Mouse (Mus musculus) c-Kit-positive CD71-positive TER-119-positive erythroid progenitor cells, embryonic 14.5 days (primary cell): ENCODE measurements at regions not wholly inside any gene's neighbourhood (a gene's known extent, or its start where the extent isn't known, plus 50 kb on each side); places are given as distances from the start of the nearest gene placed in this dataset.
A peak's percentile ranks its signal among the peaks of the same experiment; 100 is the strongest.

Experiments used
- DNase-seq: peaks from one replicate; pipeline ENCODE4 v3.0.0-alpha.2; 2013; ENCODE audit warnings: low spot score

DNA sequence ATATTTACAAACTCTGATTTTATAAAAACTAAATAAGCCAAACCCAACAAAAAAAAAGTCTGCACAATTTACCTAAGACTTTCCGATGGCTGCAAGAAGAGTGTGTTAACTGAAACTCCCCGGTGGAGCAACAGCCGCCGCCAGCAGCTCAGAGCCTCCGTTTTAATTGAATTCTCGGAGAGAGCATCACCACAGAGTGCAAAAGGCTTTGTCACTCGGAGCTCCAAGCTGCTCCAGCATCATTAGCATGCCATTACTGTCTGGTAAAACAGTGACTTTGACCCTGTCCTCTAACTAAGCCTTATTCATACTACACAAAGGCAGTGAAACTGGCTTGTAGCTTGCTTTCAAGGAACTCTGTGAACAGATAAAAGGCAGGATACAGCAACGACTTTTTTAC lies 176.5 kb downstream of the Efnb2 start:
- no peak for DNase-seq

DNA sequence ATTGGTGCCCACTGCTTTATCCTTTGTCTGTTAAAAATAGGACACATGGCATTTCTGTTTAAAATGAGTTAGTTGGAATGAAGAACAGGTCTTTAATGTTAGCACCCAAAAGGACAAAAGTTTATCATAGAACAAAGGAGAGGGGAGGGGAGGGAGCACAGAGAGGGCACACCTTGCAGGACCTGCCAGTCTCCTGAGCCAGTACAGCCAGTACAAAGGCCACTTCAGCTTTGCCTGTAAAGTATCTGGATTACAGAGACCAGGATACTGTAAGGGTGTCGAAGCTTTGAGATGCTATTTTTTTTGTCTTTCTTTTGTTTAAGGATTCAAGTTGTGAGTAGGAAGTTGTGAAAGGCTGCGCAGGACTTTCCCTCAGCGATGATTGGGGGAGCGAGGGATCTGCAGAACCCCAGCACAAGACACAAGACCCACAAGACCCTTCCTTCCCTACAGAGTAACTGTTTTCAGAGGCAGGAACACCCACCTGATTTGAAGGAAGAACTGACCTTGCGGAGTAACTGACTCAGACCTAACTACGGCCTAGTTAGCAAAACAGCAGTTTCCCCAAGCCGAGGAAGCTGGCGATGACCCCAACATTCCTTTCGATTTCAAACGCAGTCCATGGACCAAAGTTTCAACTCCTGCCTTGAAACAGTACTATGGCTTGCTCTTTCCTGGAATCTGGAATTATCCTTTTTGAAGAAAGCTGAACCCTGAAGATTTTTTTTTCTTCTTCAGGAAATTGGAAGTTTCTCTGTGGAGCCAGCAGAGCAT lies 178.1 kb downstream of the Efnb2 start:
- no peak for DNase-seq

DNA sequence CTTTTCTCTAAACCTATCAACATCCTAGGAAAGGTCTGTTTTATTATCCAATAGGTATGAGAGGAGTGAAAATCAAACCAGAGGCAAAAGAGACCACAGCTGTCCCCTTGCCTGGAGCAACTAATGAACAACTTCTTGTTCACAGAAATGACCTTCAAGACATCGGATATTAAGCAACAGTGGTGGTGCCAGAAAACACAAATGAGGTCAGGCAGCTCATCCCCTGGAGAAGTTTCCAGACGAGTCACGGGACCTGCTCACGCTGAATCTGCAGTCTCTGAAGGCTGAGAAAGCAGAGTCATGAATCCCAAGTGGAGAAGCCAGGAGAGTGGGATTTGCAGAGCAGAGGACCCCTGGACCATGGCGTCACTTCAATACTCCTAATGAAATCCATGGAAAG lies 183.6 kb downstream of the Efnb2 start:
- no peak for DNase-seq

DNA sequence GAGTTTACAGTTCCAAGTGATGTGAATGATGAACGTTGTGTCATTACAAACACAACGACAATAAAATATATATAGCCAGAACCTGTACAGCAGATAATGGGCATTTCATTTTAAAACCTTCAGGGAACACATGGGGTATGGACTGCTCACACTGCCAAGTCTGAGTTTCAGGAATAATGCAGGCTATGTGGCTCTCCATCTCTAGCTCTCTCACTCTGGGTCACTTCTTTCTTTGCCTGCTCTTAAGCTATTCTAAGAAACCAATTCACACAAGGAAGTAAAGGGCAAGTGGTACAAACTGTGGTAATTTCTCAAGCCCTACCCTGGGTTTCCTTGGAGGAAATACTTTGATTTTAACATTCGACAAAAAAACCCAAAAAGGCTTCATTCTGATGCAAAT lies 192.5 kb downstream of the Efnb2 start:
- DNase-seq: no peak

DNA sequence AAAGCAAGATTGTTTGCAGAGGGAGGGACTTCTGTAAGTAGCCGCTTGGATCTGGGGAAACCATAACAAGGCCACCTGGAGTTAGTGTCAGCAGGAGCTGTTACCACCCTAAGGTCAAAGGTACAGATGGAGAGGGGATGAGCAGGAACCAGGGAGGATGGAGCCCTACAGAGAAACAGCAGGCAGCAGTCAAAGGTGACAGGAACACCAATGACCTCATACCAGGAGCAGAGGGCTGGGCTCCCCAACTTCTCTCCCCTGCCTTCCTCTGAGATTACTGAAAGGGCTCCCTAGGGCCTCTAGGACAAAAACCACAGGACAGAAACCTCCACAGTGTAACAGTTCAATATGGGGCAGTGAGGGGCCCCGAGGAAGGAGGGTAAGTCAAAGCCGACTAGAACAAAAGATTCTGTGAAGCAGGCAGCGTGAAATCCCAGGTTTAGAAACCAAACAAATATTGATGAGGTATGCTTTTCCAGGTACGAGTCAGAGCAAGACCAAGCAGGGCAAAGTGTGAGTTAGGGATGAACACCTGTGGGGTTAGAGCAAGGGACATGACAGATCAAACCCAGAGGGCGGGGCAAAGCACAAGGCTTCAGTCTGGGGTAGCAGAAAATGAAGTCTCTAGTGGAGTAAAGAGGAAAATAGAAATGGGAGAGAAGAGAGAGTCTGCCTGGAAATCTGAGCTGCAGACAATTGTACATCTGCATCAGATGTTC lies 194.4 kb downstream of the Efnb2 start:
- DNase-seq: no peak

DNA sequence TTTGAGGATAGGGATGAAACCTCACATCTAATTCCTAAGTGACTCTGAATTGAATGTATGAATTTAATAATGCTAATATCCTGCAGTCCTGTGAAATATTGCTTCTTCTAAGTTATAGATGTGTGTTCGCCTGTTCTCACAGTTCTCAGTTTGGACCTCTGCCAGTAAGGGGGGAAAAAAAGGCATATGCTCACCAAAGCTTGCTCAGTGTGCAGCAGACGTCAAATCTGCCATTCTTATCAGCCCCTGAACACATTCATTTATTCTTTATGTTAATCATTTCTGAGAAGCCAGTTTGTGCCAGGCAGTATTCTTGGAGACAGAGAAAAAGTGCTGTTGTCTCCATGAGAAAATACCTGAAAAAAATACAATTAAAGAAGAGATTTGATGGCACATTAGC lies 198.6 kb downstream of the Efnb2 start:
- peak; percentile 3 for DNase-seq

DNA sequence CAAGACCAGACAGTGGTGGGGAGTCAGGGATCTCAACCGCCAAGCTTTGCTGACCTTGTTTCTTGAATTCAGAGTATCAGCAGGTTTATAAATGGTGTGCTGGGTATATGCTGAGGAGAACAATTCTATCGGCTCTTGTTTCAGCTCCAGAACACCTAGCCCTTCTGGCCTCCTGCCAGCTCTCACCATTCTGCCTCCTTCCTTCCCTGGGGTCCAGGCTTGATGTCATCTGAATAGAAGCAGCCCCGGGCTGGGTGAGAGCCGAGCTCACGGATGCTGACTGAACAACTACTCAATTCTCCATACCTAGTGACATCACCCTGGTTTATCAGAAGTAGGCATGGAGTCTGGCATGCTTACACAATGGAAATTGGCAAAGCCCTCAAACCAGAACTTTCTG lies 203.5 kb downstream of the Efnb2 start:
- no peak for DNase-seq

DNA sequence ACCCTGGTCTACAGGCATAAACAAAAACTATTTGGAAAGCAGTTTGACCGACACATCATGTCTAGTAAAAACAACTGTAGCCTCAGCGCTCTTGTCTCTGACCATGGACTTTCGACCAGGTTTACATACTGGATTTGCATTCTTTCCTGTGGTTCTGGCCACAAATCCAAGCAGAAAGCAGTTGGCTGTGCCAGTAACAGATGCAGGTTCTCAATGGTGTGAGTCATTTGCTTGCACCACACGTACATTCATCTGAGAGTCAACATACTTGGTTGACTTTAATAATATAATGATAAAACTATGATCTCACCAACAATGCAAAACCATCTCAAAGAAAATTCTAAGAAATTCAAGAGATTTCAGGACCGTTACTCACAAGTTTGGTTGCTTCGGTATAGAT lies 207.1 kb downstream of the Efnb2 start:
- DNase-seq: no peak

DNA sequence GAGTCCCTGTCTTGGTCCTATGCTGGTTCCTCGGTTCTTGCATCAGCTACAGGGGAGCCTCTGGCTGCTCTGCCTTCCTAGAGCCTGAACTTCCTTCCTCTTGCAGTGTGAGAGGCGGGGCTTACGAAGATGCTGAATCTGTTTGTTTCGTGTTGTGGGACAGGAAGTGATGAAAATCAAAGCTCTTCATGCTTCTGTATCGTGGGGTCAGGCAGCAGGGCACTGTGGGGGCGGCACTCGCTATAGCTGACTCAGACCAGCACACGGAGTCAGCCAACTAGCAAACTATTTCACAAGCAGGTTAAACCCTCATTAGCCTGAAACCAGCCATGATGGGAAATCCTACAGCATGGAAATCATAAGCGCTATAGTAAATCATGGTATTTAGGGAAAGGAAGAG lies 208.8 kb downstream of the Efnb2 start:
- DNase-seq: no peak

DNA sequence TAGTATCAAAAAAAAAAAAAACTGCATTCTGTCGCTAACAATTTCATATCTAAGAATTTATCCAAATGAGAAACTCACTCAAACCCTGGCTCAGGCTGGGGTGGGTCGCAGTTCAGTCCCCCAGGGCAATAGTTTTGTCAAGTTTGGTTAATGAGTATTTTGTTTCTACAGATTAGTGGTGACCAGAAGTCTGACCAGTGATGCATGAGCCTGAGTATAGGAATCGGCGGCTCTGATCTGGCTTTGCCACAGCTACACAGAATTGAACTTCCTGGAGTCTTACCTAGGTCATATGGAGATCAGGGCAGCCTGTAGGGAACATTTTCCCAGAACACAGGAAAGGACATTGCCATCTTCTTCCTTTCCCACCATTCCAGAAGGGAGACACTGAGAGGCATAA lies 212.1 kb downstream of the Efnb2 start:
- no peak for DNase-seq

DNA sequence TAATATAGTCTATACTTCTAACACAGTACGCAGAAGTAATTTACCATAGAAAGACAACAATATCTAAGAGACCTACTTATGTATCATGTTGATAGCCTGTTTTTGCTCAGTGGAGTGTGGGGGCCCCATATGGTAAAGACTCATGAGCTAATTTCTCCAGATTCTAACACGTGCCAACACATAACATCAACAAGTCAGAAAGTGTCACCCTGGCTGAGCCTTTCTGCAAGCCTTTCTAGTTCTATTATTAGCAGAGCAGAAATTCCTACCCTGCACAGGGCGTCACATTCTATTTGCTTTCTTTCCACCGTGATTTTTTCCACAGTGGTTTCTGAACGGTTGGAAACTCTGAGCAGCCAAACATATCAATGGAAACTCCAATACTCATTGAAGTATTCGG lies 219.5 kb downstream of the Efnb2 start:
- DNase-seq: no peak

DNA sequence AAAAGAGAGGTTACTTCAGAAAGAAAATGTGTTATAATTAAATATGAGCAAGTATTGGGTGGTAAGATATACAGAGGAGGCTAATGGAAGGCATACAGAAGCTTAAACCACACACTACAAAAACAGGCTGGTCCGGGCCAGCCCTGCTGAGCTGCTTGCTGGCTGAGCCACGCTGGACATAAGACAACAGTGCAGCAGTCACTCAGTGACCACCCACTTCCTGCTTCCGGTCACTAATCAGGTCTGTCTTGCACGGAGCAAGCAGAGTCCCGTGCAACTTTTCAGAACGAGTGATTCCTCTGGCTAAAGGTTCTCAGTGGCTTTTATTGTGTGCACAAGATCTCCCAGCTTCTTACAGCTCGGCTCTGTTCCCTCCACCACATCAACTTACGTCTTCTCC lies 220.1 kb downstream of the Efnb2 start:
- DNase-seq: no peak

DNA sequence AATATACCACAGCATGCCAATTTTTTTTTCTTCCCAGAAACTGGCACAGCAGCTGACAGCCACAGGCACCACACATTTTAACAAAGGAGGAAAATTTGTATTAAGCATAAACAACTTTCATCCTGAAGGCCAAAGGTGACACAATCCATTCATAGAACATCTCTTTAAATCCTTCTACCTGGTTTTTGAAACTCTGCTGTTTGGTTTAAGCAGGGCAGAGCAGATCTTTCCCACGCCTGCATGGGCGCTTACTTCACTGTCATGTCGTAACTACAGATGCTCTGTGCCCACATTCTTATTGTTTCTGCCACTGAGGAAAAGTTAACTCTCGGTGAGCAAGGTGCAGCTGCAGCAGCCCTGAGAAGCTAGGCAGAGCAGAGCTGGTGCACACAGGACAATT lies 234.8 kb downstream of the Efnb2 start:
- DNase-seq: no peak

DNA sequence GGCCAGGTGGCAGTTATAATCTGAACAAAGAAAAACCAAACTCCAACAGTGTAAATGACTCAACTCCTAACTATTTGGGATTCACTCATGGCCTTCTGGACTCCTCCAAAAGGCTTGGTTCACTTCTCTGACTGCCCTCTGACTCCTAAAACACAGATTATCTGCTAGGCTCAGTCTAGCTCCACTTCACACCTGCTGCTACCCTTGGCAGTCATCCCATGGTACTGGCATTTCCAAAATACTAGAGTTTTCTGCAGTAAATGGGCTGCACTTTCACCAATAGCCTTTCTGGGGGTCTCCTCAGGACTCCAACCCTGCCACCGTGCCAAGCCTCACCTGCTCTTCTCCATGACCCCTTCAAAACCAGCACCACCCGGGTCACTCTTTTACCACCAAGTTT lies 237.6 kb downstream of the Efnb2 start:
- no peak for DNase-seq

DNA sequence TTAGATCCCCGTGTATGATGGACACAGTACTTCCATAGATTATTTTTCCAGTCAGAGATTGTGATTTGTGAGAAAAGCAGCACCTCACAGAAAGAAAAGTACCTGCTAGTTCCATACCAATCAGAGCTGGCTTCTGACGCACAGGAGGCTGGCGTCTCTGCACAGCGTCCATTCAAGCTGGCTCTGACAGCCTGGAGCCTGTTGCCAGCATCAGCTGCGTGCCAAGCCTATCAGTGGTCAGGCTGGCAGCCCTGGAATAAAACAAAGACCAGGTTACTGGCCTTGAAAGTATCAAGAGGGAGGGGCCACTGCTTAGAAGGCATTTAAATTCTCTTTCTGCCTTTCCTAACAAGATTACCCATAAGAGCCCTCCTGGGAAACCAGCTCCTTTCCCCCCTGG lies 239.3 kb downstream of the Efnb2 start:
- DNase-seq: no peak

DNA sequence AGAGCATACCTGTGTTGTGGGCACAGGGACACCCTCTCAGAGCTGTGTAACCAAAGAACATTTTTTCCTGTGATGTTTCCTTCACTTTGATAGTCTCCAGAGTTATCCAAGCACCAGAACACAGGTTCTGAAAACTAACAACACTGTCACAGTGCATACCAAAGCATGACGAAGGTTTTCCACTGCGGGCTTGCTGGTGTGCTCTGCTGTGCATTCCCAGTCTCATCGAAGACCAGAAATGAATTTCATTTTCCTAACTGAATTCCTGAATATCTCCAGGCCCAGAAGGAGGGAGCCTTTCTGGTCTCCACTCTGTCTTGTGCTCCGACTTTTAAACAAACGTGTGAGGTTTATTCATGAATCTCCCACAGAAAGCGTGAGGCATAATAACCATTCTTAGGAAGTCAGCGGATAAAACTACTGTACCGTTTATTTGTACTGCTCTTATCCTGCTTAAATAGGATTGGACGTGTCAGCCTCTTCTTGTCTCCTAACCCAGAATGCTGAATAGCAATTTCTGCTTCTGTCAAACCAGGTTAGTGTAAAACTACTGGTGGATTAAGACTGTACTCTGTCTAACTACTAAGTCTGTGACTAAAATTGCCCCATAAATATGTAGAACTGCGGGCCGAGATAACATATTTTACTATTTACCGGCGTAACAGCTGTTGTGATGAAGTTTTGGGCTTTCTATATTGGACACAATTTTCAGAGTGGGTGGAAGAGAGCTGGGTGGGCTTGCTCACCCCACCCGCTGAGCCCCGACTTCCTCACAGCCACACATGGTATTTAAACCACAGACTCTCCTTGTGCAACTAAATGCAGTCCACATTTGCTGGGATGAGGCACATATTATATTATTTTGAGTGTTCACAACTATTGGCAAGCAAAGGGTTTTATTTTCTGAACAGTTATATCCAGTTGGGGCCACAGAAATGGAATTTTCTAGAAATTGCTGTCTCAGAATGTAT lies 241.4 kb downstream of the Efnb2 start:
- no peak for DNase-seq

DNA sequence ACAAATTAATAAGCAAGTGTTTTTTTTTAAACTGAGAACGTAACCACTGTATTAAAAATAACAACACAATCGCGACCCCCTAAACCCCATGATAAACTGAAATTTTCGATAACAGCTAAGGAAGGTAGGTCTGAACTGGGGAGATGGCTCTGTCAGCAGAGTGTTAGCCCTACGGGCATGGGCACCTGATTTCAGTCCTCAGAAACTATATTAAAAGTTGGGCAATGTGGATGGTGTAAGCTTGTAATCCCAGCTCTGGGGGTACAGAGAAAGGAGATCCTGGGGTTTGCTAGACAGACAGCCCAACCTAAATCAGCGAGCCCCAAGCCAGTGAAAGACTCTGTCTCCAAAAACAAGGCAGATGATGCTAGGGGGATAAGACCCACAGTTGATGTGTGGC lies 242.1 kb downstream of the Efnb2 start:
- DNase-seq: no peak

DNA sequence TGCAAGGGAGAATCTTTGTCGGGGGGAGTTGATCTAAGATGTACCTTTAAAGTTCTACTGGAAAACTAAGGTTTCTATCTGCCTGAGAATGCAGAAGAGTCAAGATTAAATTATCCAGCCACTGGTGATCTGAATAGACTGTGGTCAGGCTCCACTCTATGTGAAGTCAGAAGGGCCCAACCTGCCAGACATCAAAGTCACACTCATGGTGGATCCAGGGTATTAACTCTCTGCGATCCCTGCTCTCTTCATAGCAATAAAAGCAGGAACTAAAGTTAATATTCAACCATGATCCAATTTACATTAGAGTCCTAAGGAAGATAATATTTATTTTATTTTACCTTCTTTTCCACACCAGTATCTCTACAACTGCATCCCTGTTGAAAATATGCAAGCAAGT lies 242.5 kb downstream of the Efnb2 start:
- DNase-seq: no peak

DNA sequence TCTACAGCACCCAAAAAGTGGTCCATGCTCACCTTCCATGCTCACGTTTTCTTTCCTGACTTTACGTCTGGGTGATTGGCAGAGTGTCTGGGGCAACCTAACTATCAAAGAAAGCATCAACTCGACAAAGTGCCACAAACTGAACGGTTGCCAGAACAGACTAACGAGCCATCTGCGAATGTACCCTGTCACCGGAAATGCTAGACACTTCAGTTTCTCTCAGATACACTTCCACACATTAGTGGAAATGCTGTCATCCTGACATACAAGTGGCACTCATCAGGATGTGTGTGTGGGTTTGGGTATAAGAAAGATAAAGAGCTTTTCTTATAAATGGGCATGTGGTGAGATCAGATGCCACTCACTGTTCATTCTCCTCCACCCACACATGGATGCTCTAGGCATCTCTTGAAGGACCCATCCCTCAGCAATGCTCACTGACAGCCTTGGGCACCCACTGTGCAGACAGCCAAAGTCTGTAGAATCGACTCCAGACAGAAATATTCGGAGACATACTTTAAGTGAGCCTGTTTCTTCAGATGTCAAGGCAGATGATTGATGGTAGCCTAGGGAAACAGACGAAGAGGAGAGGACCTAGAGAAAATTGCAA lies 244.8 kb downstream of the Efnb2 start:
- no peak for DNase-seq

DNA sequence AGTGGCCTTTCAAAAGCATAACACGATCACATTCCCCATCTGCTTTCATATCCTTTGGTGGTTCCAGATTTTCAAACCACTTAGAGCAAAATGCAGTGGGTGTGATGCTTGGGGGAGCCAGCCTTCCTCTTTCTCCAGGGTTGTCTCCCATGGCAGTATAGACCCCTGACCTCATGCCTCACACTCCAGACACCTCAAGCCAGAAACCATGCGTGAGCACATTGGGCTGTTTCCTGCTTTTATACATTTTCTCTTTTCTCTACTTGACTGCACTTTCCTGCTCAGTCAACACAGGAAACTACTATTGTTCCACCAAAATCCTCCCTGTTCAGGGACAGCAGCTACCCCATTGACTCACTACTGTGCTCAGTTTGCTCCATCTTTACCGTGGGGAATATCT lies 253.7 kb downstream of the Efnb2 start:
- DNase-seq: no peak

DNA sequence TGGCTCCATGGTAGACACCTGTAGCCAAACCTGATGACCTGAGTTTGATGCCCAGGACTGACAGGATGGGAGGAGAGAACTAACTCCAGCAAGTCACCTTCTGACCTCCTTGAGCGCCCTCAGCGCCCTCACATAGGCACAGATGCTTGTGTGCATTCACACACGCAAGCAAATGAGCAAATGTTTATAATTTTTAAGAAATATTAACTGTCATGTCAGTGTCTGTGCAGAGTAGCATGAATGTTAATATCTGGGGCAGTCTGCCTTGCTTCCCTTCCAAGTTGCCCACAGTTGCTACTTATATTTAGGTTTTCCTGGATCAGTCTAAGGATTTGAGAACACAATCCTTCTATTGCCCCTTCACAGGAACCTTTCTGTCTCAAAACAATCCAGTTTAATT lies 257.6 kb downstream of the Efnb2 start:
- no peak for DNase-seq

DNA sequence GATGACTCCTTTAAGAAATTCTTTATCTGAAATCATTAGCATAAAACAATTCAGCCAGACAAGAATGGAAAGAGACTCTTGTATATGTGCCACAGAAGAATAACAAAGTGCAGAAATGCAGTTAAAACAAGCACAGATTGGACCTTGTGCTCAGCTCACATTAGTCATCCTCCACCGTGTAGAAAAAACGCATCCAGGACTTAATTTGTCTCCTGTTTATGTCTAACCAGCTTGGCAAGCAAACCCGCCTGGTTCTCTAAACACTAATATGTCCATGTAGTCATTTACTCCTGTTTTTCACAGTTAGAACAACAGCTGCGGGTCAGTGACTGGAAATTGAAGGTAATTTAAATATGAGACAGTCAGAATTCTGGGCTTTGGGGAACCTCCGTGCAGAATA lies 268.7 kb downstream of the Efnb2 start:
- DNase-seq: no peak
